Mouse (Mus musculus) intestine, postnatal 0 days (tissue): ENCODE data around the gene Trmt61a. TPM values are rescaled to one million over a fixed set of nuclear protein-coding genes. Genes with fewer than 3 reads are reported as not detected.
A peak's percentile ranks its signal among the peaks of the same experiment; 100 is the strongest.

Experiments used
- ATAC-seq: fragments of 200-750 bp; cut with Nextera tagmentation; 2 replicates; pipeline ENCODE4 v1.8.0; 2017; ENCODE audit warnings: mild to moderate bottlenecking, moderate TSS enrichment, moderate library complexity
- H3K27ac ChIP-seq: fragments of 300-500 bp; sonication (generic); 2 replicates; pipeline ENCODE4 v1.5.1; 2014; ENCODE audit warnings: mild to moderate bottlenecking, low read depth, low read length, moderate library complexity
- H3K27me3 ChIP-seq: fragments of 300-500 bp; sonication (generic); replicated peaks from 2 replicates; pipeline ENCODE4 v1.6.1; 2014; ENCODE audit warnings: low read length, mixed read lengths; ENCODE audit not compliant: control insufficient read depth, insufficient read depth
- H3K36me3 ChIP-seq: fragments of 300-500 bp; sonication (generic); 2 replicates; pipeline ENCODE4 v1.6.1; 2014; ENCODE audit warnings: mild to moderate bottlenecking, moderate library complexity; ENCODE audit not compliant: control insufficient read depth, insufficient read depth
- H3K4me1 ChIP-seq: fragments of 300-500 bp; sonication (generic); replicated peaks from 2 replicates; pipeline ENCODE4 v1.6.1; 2014; ENCODE audit warnings: antibody characterized with exemption, low read length, mixed read lengths; ENCODE audit not compliant: control insufficient read depth, insufficient read depth
- H3K4me2 ChIP-seq: fragments of 300-500 bp; sonication (generic); replicated peaks from 2 replicates; pipeline ENCODE4 v1.6.1; 2014; ENCODE audit warnings: low read depth, mild to moderate bottlenecking, moderate library complexity
- H3K4me3 ChIP-seq: fragments of 300-500 bp; sonication (generic); 2 replicates; pipeline ENCODE4 v1.5.1; 2014; ENCODE audit warnings: low read depth, low read length
- H3K9ac ChIP-seq: fragments of 300-500 bp; sonication (generic); 2 replicates; pipeline ENCODE4 v1.6.1; 2014; ENCODE audit warnings: mild to moderate bottlenecking, low read depth, low read length
- H3K9me3 ChIP-seq: fragments of 300-500 bp; sonication (generic); 2 replicates; pipeline ENCODE4 v1.6.1; 2016; ENCODE audit warnings: mixed run types; ENCODE audit not compliant: control insufficient read depth
- CTCF ChIP-seq: sonication (generic); IDR thresholded peaks from 2 replicates; pipeline ENCODE4 v1.5.1; 2016; ENCODE audit warnings: low read depth, mild to moderate bottlenecking, control low read depth, antibody characterized with exemption, moderate library complexity
- WGBS: fragments of 180-500 bp; shearing (Covaris S2); extraction: QIAGEN DNeasy Blood & Tissue Kit; methylation state at CpG from one replicate; pipeline ENCODE4 v1.1.7; 2014; 5-methylcytosine and 5-hydroxymethylcytosine counted together
- polyA plus RNA-seq: library from polyadenylated mRNA; unstranded; fragments of >200 nt; fragmentation: Nextera tagmentation; extraction: Ambion mirVana; gene quantifications from 2 replicates; pipeline ENCODE4 v1.2.1, GENCODE M21; 2015

Trmt61a gene
- polyA plus RNA-seq, 1 experiment from 2014 or later: 5.6 TPM

- Histone ChIP-seq H3K4me3 (peak overlapping the region; percentile 53), H3K9me3 (no peaks in the 10 kb centered on the region), H3K9ac (peak overlapping the region; percentile 52), H3K27ac (no peak overlapping the region; the same call in 1 of the 2 replicates), H3K4me2 (peak overlapping the region; percentile 84), H3K36me3 (0 out of 2 replicates have a peak, but pooled peaks cover 9% of the 10 kb centered on the region), H3K4me1 (peaks cover 4% of the 10 kb centered on the region), H3K27me3 (no peaks in the 10 kb centered on the region)
- under 1% methylated on average over 34 of the region's 34 CpGs for WGBS
- no peak for TF ChIP-seq CTCF
- no peak for ATAC-seq
Observed at GRCm38 (mm10) chr12:111671431-111671902, 6.4 kb upstream of the Trmt61a start.

- under 1% methylated on average over 31 of the region's 31 CpGs for WGBS
- no peaks in the 10 kb centered on the region for H3K9me3 ChIP-seq
- peak within 1 kb of the TSS; percentile 84 for H3K4me2 ChIP-seq
- no peaks in the 10 kb centered on the region for H3K27me3 ChIP-seq
- 0 out of 2 replicates have a peak, but pooled peaks cover 9% of the 10 kb centered on the region for H3K36me3 ChIP-seq
- no peak for TF ChIP-seq CTCF
- peak within 1 kb of the TSS; percentile 53 for H3K4me3 ChIP-seq
- peaks cover 11% of the 10 kb centered on the region for H3K4me1 ChIP-seq
- peak; percentile 37 for ATAC-seq
- H3K27ac ChIP-seq: no peak within 1 kb of the TSS; the same call in 1 of the 2 replicates
- peak within 1 kb of the TSS; percentile 52 for H3K9ac ChIP-seq
Observed at GRCm38 (mm10) chr12:111672176-111672575, 5.7 kb upstream of the Trmt61a start, which contains the start of gene Ckb. Ckb (minus strand) TSS chr12:111672338.

GRCm38 (mm10) chr12:111672581-111672980, 5.3 kb upstream of the Trmt61a start:
- Histone ChIP-seq H3K27me3 (no peaks in the 10 kb centered on the region), H3K4me3 (peak overlapping the region; percentile 53), H3K27ac (no peak overlapping the region), H3K36me3 (0 out of 2 replicates have a peak, but pooled peaks cover 9% of the 10 kb centered on the region), H3K9me3 (no peaks in the 10 kb centered on the region), H3K4me2 (peak overlapping the region; percentile 84), H3K4me1 (peaks cover 15% of the 10 kb centered on the region), H3K9ac (peak overlapping the region; percentile 52; the same call in 1 of the 2 replicates)
- no peak for TF ChIP-seq CTCF
- 9% methylated on average over 12 of the region's 12 CpGs for WGBS
- ATAC-seq: no peak

GRCm38 (mm10) chr12:111674850-111675486, 2.9 kb upstream of the Trmt61a start:
- Histone ChIP-seq H3K4me1 (peaks cover 22% of the 10 kb centered on the region), H3K9ac (no peak overlapping the region), H3K27me3 (no peaks in the 10 kb centered on the region), H3K4me3 (no peak overlapping the region), H3K27ac (peak overlapping the region; percentile 73), H3K36me3 (0 out of 2 replicates have a peak, but pooled peaks cover 5% of the 10 kb centered on the region), H3K9me3 (no peaks in the 10 kb centered on the region), H3K4me2 (no peak overlapping the region)
- ATAC-seq: no peak
- TF ChIP-seq CTCF: no peak
- WGBS: 20% methylated on average over 2 of the region's 2 CpGs

GRCm38 (mm10) chr12:111675797-111676580, 1.9 kb upstream of the Trmt61a start:
- H3K9ac ChIP-seq: no peak overlapping the region; the same call in 1 of the 2 replicates
- H3K36me3 ChIP-seq: 0 out of 2 replicates have a peak, but pooled peaks cover 7% of the 10 kb centered on the region
- H3K27me3 ChIP-seq: no peaks in the 10 kb centered on the region
- 33% methylated on average over 6 of the region's 6 CpGs for WGBS
- 0 out of 2 replicates have a peak overlapping the region, but pooled peaks have one; percentile 13 for H3K4me2 ChIP-seq
- no peak overlapping the region for H3K4me3 ChIP-seq
- peak; percentile 77 for ATAC-seq
- H3K9me3 ChIP-seq: no peaks in the 10 kb centered on the region
- H3K27ac ChIP-seq: peak overlapping the region; percentile 93
- TF ChIP-seq CTCF: no peak
- peaks cover 22% of the 10 kb centered on the region for H3K4me1 ChIP-seq

GRCm38 (mm10) chr12:111677421-111677820, 484 bp upstream of the Trmt61a start:
- ATAC-seq: peak; percentile 5; the same call in 1 of the 2 replicates
- no peak for TF ChIP-seq CTCF

More at GRCm38 (mm10) chr12:111677421-111677820, 484 bp upstream of the Trmt61a start:
- H3K36me3 ChIP-seq: peaks cover 16% of the 10 kb centered on the region; the same call in 1 of the 2 replicates
- H3K9ac ChIP-seq: peak overlapping the region; percentile 59
- H3K9me3 ChIP-seq: no peaks in the 10 kb centered on the region
- peak overlapping the region; percentile 92 for H3K4me2 ChIP-seq
- H3K27me3 ChIP-seq: no peaks in the 10 kb centered on the region
- 6% methylated on average over 5 of the region's 5 CpGs for WGBS
- peak overlapping the region; percentile 84 for H3K4me3 ChIP-seq
- peak overlapping the region; percentile 93 for H3K27ac ChIP-seq
- peaks cover 20% of the 10 kb centered on the region for H3K4me1 ChIP-seq
